In the genomic region with DNA sequence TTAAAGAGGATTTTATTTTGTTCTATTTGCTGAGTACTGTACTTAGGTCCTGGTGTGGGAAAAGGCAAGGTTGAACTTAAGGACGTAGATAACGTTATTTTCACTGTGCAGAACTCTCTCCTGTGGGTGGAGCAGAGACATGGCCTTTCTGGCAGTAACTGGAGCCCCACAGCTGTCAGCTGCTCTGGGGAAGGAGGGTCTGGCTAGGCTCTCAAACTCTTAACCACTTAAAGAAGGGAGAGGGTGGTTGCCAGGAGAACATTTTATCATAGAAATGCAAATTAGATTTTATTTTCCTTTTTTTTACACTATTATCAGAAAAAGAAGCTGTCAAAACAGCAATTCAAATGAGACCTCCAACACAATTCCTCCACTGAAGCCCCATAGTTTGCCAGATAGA, we compare ENCODE assay signal across 13 mouse cellular contexts. TPM values are rescaled to one million over a fixed set of nuclear protein-coding genes. Genes with fewer than 3 reads are reported as not detected.
DNase-seq lines count a peak whose midpoint lies in the region; ATAC-seq lines count a peak whose summit lies in the region.
"Had no signal": no experiment of that assay in that cellular context is flagged by ENCODE, and none has a peak within 500 bp of the region (broad histone marks: within the 10 kb centered on the region; RNA-seq: fewer than 3 reads in every experiment).

No protein-coding gene starts in this region.

- H3K9me3 ChIP-seq in kidney, embryonic 16.5 days (ENCODE audit: low read length) = no peaks in the 10 kb centered on the region
- H3K9me3 ChIP-seq in forebrain, embryonic 16.5 days (ENCODE audit: control insufficient read depth, low read length) = no peaks in the 10 kb centered on the region
- H3K9me3 ChIP-seq in heart, embryonic 15.5 days (replicated peaks) = no peaks in the 10 kb centered on the region
- H3K9me3 ChIP-seq: megakaryocyte, embryonic 14.5 days had no signal

- H3K4me3 ChIP-seq in kidney, embryonic 16.5 days (ENCODE audit: low read length) = no peak overlapping the region
- no peak overlapping the region for H3K4me3 ChIP-seq in forebrain, embryonic 16.5 days (replicated peaks; ENCODE audit: low read length)
- H3K4me3 ChIP-seq in heart, embryonic 15.5 days = no peak overlapping the region
- H3K4me3 ChIP-seq: megakaryocyte, embryonic 14.5 days had no signal

- H3K9ac ChIP-seq in kidney, embryonic 16.5 days (replicated peaks; ENCODE audit: low read length) = no peak overlapping the region
- H3K9ac ChIP-seq in forebrain, embryonic 16.5 days (replicated peaks; ENCODE audit: low read depth, low read length) = no peak overlapping the region
- H3K9ac ChIP-seq in heart, embryonic 15.5 days = no peak overlapping the region

- H3K27me3 ChIP-seq in kidney, embryonic 16.5 days (ENCODE audit: insufficient read depth, low read length) = no peaks in the 10 kb centered on the region
- no peaks in the 10 kb centered on the region for H3K27me3 ChIP-seq in forebrain, embryonic 16.5 days (replicated peaks; ENCODE audit: control insufficient read depth, insufficient read depth, low read length)
- H3K27me3 ChIP-seq in heart, embryonic 15.5 days = no peaks in the 10 kb centered on the region

- 26% methylated on average over 2 of the region's 2 CpGs for WGBS in kidney, embryonic 16.5 days
- WGBS in forebrain, embryonic 16.5 days = 27% methylated on average over 2 of the region's 2 CpGs
- 9% methylated on average over 2 of the region's 2 CpGs for WGBS in heart, embryonic 15.5 days

- H3K36me3 ChIP-seq in kidney, embryonic 16.5 days (ENCODE audit: insufficient read depth, low read length) = peaks cover 2% of the 10 kb centered on the region
- H3K36me3 ChIP-seq in forebrain, embryonic 16.5 days (ENCODE audit: control insufficient read depth, insufficient read depth) = peaks cover 21% of the 10 kb centered on the region
- peaks cover 35% of the 10 kb centered on the region for H3K36me3 ChIP-seq in heart, embryonic 15.5 days

- H3K4me1 ChIP-seq in kidney, embryonic 16.5 days (ENCODE audit: insufficient read depth, low read length) = peaks cover 8% of the 10 kb centered on the region
- peaks cover 13% of the 10 kb centered on the region for H3K4me1 ChIP-seq in forebrain, embryonic 16.5 days (replicated peaks; ENCODE audit: control insufficient read depth, insufficient read depth, low read length)
- H3K4me1 ChIP-seq in heart, embryonic 15.5 days (replicated peaks) = peaks cover 20% of the 10 kb centered on the region

- DNase-seq in kidney, adult 8-10 months = no peak
- peak; percentile 22 for DNase-seq in NIH3T3 (ENCODE audit: low read depth)
- no peak for DNase-seq in thymus, postnatal 4 days
- no peak for DNase-seq in cerebellum, postnatal 25 days
- DNase-seq in right cerebral cortex, adult 18-20 months = no peak
- DNase-seq: cerebellum, adult 9-11 months; thymus, postnatal 36 days had no signal

- peak overlapping the region; percentile 16; the same call in 1 of the 2 replicates for H3K27ac ChIP-seq in kidney, embryonic 16.5 days (ENCODE audit: low read length)
- H3K27ac ChIP-seq in forebrain, embryonic 16.5 days (ENCODE audit: low read length) = no peak overlapping the region
- H3K27ac ChIP-seq in heart, embryonic 15.5 days = peak overlapping the region; percentile 65

- ATAC-seq in kidney, embryonic 16.5 days (ENCODE audit: low FRiP score, low TSS enrichment) = no peak
- ATAC-seq in forebrain, embryonic 16.5 days = peak; percentile 82
- 0 out of 2 replicates have a peak, but pooled peaks have one; percentile 54 for ATAC-seq in heart, embryonic 15.5 days (replicated peaks; ENCODE audit: insufficient number of reproducible peaks, insufficient read depth, low FRiP score, low read depth)
- ATAC-seq: CD4-positive, CD25-positive, alpha-beta regulatory T cell, adult 4 months; intestine, embryonic 16.5 days had no signal

- no peak overlapping the region for H3K4me2 ChIP-seq in kidney, embryonic 16.5 days (replicated peaks; ENCODE audit: low read depth, low read length)
- H3K4me2 ChIP-seq in forebrain, embryonic 16.5 days (ENCODE audit: low read length) = no peak overlapping the region
- H3K4me2 ChIP-seq in heart, embryonic 15.5 days = no peak overlapping the region

RNA-seq across cellular contexts. Expression of gene Ipo9, which starts 5.5 kb away (rescaled TPM):
- 130 and 139 TPM in 2 replicates for polyA plus RNA-seq in kidney, embryonic 16.5 days (2015; fragmentation: Nextera tagmentation; extraction: Ambion mirVana)
- polyA plus RNA-seq in forebrain, embryonic 16.5 days (2015; fragmentation: Nextera tagmentation; extraction: Ambion mirVana) = 143 and 153 TPM in 2 replicates
- polyA plus RNA-seq in heart, embryonic 15.5 days (2015; fragmentation: Nextera tagmentation; extraction: Ambion mirVana) = 63.9 and 82.7 TPM in 2 replicates
